Mouse (Mus musculus) kidney, adult 9 months (tissue): ENCODE measurements around the gene Sf1.

Experiments used
- DNase-seq: peaks from one replicate; pipeline ENCODE4 v3.0.0; 2022

The Sf1 gene

GRCm38 (mm10) chr19:6423241-6423640 lies 59.8 kb downstream of the Sf1 start:
- no peak for DNase-seq

GRCm38 (mm10) chr19:6424137-6424881 lies 60.8 kb downstream of the Sf1 start:
- DNase-seq, result no peak

- no peak for DNase-seq
Observed at GRCm38 (mm10) chr19:6425595-6425994, 62.1 kb downstream of the Sf1 start.

- peak; percentile 57 for DNase-seq
Observed at GRCm38 (mm10) chr19:6426703-6427500, 63.4 kb downstream of the Sf1 start.
